Mouse (Mus musculus) adrenal gland, postnatal 10 days (tissue): ENCODE results near the gene Nav2. TPM values are rescaled to one million over a fixed set of nuclear protein-coding genes. Genes with fewer than 3 reads are reported as not detected.

Experiments used
- DNase-seq: peaks from one replicate; pipeline ENCODE4 v3.0.0; 2021; ENCODE audit warnings: mixed read lengths
- total RNA-seq, 2 experiments: library from RNA; stranded (reverse); gene quantifications; 2 replicates each; pipeline ENCODE4 v1.2.3; 2021

Gene Nav2
- total RNA-seq, 2 experiments from 2014 or later, result 12.2 to 25.6 TPM

- no peak for DNase-seq
Measured at GRCm38 (mm10) chr7:48888751-48889150, 19.8 kb upstream of the Nav2 start.

DNA sequence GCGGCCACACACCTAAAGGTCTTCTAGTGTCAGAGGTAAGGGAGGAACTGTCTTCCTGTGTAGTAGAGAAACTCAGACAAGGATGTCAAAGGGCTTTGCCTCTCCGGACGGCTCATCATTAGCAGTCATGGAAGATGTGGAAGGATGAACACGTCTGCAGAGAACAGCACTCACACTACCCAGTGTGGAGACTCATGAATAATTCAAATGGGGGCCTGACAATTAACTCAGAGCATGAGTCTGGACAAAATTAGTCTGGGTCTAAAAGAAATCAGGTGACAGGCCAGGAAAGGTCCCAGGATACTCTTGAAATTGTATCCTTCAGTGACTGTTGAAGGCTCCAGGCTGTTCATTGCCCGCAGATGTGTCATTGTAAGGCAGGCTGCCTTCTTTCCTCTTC, 17.5 kb upstream of the Nav2 start:
- DNase-seq, result no peak

DNA sequence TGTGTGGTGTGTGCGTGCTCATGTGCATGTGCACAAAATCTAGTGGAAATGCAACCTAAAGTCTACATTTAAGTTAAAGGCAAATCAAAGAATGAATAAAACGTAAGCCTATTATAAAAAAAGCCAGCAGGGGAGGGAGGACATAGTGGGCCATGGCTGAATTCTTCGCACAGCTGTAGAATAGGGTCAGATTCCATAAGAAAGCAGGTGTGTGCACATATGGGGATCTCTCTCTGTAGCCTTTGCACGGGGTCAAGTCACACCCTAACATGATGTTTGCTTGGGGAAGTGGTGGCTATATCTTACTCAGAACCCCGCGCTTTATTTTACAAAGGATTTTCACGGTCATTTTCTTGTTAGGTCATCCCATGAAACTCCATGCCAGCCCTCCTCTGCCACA, 15.4 kb upstream of the Nav2 start:
- DNase-seq, result no peak

GRCm38 (mm10) chr7:48894152-48894551, 14.4 kb upstream of the Nav2 start:
- peak; percentile 81 for DNase-seq

GRCm38 (mm10) chr7:48894763-48895162, 13.8 kb upstream of the Nav2 start:
- no peak for DNase-seq

DNA sequence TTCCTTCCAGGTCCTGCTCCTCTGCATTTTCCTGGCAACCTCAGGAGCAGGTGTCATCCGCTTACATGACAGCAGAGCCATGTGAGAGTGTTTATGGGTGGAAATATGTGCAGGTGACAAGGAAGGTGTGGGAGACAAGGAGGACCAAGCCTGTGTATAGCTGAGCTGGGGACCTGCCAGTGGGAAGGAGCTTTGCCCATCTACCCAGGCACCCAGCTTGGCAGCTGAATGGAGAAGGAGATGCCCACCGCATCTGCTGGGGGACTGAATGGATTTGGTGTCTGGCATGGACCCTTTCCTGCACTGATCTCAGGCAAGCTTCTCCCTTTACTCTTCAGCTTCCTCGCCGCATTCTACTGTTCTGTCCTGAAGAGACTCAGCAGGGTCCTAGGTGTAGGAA, 13.0 kb upstream of the Nav2 start:
- no peak for DNase-seq

GRCm38 (mm10) chr7:48896051-48896450, 12.5 kb upstream of the Nav2 start:
- DNase-seq, result no peak

DNA sequence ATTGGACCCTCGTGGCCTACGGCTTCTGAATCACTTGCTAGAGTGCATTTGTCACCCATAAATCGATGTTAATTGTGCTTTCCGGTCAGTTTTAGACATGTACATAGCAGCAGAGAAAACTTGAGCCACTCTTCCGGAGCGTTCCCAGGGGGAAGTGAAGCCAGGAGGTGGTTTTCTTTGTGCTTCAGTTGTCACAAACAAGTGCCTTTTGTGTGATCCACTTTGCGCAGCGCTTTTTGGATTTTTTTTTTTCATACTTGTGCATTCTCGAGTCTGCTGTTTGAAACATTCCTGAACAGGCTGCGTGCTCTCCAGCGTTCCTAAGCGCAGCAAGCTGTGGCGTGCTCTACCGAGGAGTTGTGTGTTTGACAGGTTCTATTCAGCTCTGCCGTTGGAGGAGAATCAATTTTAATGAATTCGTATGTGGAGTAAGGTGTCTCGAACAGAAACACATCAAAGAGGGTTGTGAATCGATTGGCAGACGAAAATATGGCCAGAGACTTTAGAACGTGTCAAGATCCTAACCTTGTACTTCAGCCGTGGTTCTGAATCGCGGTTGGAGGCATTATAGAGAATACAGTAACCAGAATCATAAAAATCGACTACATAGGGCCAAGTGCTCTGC, 10.9 kb upstream of the Nav2 start:
- no peak for DNase-seq

DNA sequence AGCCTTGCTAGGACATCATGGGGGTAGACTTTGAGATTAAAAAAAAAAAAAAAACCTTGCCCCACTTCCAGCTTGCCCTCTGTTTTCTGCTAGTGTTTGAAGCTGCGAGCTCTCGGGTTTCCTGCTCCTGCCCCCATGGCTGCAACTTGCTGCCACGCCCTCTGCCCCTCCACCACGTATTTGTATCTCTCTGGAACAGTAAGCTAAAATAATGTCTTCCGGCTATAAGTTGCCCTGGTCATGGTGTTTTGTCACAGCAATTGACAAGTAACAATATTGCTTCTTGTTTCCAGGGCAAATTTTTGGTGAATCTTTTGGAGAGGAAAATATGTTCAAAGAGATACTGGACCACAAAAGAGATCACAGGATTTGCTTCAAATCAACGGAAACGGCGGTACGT, 10.1 kb upstream of the Nav2 start:
- DNase-seq, result no peak

GRCm38 (mm10) chr7:48900408-48901167, 7.9 kb upstream of the Nav2 start:
- no peak for DNase-seq

- DNase-seq, result no peak
Measured at GRCm38 (mm10) chr7:48902454-48902853, 6.1 kb upstream of the Nav2 start.

DNA sequence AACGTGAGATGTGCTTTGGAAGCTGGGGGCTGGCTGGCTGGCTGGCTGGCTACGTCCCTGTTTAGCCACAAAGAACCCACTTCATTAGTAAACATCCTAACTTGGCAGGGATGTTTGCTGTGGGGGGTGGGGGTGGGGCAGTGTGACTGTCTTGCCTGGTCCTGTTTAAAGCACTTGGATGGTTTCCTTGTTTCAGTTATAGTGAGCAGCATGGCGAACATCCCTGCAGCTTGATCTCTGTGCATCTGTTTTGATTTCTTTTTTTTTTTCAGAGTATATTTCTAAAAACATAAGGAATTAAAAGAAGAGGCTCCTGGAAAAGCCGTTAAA, 791 bp downstream of the Nav2 start:
- no peak for DNase-seq

DNA sequence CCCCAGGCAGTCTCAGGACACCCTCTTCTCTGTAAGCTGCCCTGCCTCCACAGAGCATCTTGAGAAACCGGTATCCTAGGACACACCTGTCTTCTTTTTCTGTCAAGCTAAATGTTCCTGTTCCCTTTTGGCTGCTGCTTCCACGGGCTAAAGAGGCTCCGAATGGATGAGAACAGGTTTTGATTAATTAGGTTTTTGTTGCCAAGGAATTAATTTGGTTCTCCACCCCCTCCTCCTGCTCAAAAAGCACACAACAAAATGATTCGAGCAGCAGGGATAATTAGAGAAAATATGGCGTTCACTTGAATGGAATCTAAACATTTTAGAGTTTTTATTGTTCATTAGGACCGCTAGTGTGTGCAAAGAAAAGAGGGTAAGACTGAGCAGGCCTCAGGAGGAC, 1.8 kb downstream of the Nav2 start:
- no peak for DNase-seq

- no peak for DNase-seq
Measured at GRCm38 (mm10) chr7:48911146-48911545, 2.6 kb downstream of the Nav2 start.

GRCm38 (mm10) chr7:48914630-48915506, 6.4 kb downstream of the Nav2 start:
- DNase-seq, result no peak

DNA sequence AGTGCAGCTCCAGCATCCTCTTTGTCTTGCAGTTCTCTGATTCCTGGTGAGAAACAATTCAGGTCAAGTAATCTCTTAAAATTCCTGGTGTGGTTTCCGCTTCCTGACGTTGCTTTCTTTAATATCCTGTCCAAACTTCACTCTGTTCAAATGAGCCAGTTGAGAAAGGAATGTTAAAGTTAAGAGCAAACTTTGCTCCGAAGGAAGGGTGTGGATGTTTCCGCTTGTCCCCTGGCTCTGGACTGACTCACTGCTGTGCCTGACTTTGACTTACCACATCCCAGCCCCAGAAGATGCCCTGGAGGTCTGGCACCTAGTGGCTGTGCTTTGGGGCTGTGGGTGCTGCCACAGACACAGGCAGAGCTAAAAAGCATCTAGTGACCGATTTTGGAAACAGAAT, 8.9 kb downstream of the Nav2 start:
- DNase-seq, result no peak

- no peak for DNase-seq
Measured at GRCm38 (mm10) chr7:48917988-48918387, 9.5 kb downstream of the Nav2 start.

DNA sequence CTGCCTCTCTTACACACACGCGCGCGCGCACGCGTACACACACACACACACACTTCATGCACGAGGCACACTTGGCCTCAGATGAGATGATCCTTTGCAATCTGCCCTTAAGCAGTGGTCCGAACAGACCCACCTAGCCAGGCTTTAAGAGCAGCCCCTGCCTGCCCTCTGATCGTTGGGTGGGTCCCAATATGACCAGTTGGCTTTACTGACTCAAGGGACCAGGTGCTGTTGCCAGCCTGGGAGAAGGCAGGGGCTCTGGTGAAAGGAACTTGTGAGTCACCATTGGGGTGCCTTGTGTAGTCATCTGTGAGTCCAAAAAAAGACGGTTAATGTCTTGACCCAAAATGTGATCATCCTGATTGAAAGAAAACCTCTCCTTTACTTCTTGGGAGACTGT, 9.9 kb downstream of the Nav2 start:
- no peak for DNase-seq

- DNase-seq, result no peak
Measured at GRCm38 (mm10) chr7:48923620-48924019, 15.1 kb downstream of the Nav2 start.

DNA sequence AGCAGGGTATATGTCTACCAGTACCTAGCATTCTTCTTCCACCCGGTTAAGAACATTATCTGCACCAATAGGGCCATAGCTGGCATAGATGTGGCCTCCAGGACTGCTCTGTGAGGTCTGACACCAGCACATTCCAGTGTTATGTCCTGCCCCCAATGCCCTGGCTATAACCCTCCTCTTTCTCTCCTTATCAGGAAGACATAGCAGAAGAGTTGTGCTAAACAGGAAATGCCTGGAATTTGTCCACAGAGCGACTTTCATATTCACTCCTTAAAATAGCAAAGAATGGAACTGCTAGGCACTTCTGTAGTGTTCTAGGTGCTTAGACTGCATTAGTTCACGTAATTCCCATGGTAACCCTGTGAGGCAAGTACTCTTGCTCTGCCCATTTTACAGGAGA, 16.7 kb downstream of the Nav2 start:
- DNase-seq, result no peak

DNA sequence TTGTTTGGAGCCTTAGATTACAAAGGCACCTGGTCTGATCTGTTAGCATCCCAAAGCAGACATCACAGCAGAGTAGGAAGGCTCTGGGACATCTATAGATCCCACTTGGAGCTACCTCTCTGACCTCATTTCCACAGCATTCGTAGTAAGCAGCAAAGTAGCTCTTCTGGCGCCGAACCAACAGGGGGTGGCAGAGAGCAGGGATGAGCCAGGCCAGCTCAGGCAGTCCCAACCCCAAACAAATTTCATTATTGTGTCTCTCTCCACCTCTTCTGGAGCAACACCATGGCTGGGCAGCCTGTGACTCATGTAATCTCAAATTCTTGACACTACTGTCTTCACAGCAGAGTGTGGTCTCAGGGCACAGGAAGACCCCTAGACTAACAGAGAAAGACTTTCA, 19.8 kb downstream of the Nav2 start:
- peak; percentile 86 for DNase-seq

DNA sequence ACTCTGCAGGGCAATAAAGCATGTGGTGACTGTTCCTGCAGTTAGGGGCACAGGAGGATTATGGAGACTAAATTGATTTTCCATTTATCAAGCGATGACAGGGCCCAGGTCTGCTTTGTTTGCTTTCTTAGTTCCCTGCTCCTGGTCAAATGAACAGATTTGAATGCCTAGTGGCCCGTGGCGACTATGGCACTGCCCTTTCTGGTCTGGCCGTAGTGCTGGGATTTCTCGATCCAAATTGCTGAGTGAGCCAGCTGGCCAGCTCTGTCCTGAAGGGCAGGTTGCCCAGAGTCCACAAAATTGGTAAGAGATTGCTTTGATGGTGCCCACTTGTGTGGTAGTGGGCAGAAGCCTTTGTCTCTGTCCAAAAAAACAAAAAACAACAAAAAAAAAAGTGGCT, 21.9 kb downstream of the Nav2 start:
- DNase-seq, result peak; percentile 59

DNA sequence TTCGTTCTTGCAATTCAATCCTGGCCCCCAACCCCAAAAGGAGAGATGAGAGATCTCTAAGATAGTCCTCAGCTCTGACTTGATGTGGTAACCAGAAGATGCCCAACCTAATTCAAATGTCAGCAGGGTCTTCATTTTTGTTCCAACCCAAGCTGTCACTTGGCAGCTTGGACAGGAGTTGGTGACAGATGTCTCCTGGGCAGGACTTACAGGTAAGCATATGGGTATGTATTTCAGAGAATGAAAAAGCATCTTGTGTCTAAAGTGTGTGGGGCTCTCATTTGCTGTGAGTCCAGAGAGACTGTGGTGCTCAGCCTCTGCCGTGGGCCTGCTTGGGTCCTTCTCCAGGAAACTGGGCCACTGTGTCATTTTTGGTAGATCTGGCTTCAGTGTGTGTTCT, 23.6 kb downstream of the Nav2 start:
- DNase-seq, result no peak
